Mouse (Mus musculus) heart, postnatal 0 days (tissue): ENCODE data around the gene Idua.

ENCODE experiments used
- CTCF ChIP-seq: IDR thresholded peaks from 2 replicates; pipeline ENCODE4 v1.5.1; 2016; ENCODE audit warnings: antibody characterized with exemption, control low read depth, low read depth
- EP300 ChIP-seq: IDR thresholded peaks from 2 replicates; pipeline ENCODE4 v1.6.1; 2016; ENCODE audit warnings: antibody characterized with exemption, low read depth

DNA sequence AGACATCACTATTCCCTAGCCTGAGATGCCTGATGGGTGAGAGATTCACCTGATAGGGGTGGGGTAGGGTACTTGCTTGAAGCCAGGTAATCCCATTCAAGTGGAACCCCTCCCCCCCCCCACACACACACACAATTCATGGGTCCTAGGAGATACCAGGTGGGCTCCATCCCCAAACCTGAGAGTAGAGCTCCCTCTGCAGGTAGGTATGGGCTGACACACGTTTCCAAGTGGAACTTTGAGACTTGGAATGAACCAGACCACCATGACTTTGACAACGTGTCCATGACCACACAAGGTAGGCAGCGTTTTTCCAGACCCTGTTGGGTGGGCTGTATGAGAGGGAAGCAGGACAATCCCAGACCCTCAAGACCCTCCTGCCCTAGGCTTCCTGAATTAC lies 19.8 kb downstream of the Idua start:
- TF ChIP-seq CTCF: peak; percentile 29
- no peak for TF ChIP-seq EP300
